Mouse (Mus musculus) cerebellum, adult 8-10 months (tissue): ENCODE data around the gene Myadm.
"Not testable (repeated sequence)": the region's sequence is repeated elsewhere in the genome, so short reads cannot be mapped to it uniquely, and the experiment has no call there.

Source experiments
- DNase-seq: peaks from one replicate; pipeline ENCODE4 v3.0.0; 2022

The Myadm gene

DNA sequence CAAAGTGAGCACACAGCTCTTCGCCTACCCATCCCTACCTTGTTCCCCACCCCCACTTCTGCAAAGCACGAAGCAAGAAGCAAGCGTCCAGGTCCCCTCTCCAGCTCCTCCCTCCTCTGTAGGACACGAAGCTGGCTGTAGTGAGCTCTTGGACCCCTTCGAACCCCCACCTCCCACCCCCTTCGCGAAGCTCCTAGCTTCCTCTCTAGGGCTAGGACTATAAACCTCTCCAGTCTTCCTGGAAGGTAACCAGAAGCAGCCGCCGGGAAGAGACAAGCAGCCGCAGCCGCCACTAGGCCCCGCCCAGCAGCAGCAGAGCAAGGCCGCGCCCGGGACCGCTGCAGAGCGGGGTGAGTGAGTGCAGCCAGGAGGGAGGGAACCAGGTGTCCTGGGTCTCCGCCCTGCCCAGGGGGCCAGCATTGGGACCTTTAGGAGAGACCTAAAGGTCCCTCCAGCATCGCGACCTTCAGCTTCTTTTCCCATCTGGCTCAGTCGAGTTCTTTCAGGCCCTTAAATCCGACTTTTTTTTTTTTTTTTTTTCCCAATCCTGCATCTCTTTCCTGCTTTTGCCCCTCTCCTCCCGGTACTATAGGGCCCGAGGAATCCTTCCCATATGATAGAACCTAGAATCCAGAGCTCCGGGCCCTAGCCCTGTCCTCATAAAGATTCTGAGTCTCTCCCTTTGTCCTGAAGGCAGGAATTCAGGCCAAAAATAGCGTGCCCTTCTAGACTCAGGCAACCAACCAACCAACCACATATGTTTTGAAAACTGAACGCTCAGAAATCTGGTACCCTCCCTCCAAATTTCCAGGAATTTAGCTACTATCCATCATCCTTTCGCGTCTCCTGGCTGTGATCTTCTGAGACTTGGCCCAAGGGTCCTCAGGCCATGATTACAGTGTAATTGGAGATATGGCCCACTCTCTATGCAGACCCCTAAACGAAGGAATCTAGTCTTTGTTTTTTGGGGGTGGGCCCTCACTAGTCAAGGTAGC, at the start of gene Myadm, which contains the start of gene Prkcg:
Myadm (plus strand) TSS at position 105 of the 995 bp plus-strand sequence.
Prkcg (plus strand) TSS at position 204 of the 995 bp plus-strand sequence.
- peak; percentile 79 for DNase-seq

DNA sequence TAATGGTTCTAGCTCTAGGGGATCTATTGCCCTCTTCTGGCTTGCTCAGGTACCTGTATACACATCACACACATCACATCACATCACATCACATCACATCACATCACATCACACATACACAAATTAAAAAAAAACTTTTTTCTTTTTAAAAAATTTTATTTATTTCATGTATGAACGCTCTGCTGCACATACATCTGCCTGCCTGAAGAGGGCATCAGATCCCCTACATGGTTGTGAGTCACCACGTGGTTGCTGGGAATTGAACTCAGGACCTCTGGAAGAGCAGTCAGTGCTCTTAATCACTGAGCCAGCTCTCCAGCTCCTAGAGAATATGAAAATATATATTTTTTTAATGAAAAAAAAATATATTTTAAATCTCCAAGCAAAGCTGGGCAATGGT, 49.7 kb upstream of the Myadm start:
- no peak for DNase-seq

GRCm38 (mm10) chr7:3260701-3261100, 28.2 kb upstream of the Myadm start:
- DNase-seq = no peak

GRCm38 (mm10) chr7:3261446-3261845, 27.4 kb upstream of the Myadm start:
- DNase-seq = no peak

GRCm38 (mm10) chr7:3262789-3263188, 26.1 kb upstream of the Myadm start:
- DNase-seq = no peak

- DNase-seq = no peak
Observed at GRCm38 (mm10) chr7:3264390-3265022, 24.4 kb upstream of the Myadm start.

DNA sequence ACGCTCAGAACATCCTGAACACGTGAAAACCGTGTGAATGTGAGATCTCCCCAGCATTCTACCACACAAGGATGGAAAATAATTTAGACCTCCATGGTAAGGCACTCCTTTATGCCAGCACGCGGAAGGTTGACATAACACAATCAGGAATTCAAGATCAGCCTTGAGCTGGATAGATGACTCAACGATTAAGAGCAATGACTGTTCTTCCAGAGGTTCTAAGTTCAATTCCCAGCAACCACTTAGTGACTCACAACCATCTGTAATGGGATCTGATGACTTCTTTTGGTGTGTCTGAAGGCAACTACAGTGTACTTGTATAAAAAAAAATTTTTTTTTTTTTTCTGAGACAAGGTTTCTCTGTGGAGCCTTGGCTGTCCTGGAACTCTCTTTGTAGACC, 23.6 kb upstream of the Myadm start:
- DNase-seq = no peak

GRCm38 (mm10) chr7:3267261-3267660, 21.6 kb upstream of the Myadm start:
- no peak for DNase-seq

DNA sequence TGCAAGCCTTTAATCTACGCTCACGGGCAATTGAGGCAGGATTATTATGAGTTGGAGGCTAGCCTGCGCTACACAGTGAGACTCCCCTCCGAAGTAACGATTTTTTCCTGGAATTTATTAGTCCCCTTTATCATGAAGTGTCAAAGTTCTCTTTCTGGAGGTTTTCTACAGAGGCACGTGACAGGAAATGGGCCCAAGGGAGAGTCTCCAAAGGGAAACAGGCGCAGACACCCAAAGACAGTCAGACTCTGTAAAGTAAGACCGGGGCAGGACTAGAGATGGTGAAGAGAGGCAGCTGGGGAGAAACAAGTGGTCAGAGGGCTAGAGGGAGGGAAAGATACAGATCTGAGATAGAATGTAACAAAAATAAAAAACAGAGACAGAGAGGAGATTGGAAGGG, 21.0 kb upstream of the Myadm start:
- DNase-seq = no peak

DNA sequence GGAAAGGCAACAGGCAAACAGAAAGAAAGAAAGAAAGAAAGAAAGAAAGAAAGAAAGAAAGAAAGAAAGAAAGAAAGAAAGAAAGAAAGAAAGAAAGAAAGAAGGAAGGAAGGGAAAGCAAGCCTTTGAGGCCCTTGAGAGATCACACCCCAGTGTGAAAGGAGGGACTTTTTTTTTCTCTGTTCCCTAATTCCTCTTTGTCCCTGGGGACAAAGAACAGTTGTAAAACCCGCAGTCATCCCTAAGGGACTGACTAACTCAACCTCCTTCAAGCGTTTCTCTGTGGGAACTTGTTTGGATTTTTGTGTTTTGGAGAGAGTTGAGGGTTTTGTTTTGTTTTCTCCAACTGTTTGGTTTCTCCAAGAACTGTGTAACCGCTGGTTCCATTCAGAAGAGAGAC, 20.6 kb upstream of the Myadm start:
- DNase-seq = no peak

- DNase-seq = no peak
Observed at GRCm38 (mm10) chr7:3272206-3272605, 16.7 kb upstream of the Myadm start.

GRCm38 (mm10) chr7:3275455-3276170, 13.3 kb upstream of the Myadm start:
- no peak for DNase-seq

GRCm38 (mm10) chr7:3276781-3277180, 12.1 kb upstream of the Myadm start:
- DNase-seq = not testable (repeated sequence)

- no peak for DNase-seq
Observed at GRCm38 (mm10) chr7:3280080-3280653, 8.7 kb upstream of the Myadm start.

- no peak for DNase-seq
Observed at GRCm38 (mm10) chr7:3280654-3281153, 8.2 kb upstream of the Myadm start.

DNA sequence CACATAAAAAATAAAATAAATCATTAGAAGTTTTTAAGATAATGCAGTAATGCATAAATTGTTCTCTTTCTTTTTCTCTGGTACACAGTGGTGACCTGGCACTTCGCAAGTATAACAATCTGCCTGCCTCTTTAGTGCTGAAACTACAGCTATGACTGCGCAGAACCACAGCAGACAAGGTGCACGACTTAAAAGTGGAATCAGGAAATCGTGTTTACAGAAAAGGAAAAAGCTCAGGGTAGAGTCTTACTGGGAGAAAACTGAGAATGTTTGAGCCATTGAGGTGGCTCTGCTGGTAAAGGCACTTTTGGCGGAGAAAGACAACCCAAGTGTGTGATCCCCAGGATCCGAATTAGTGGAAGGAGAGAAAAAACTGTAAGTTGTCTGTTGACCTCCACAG, 7.1 kb upstream of the Myadm start:
- no peak for DNase-seq

- DNase-seq = no peak
Observed at GRCm38 (mm10) chr7:3283081-3283875, 5.6 kb upstream of the Myadm start.

DNA sequence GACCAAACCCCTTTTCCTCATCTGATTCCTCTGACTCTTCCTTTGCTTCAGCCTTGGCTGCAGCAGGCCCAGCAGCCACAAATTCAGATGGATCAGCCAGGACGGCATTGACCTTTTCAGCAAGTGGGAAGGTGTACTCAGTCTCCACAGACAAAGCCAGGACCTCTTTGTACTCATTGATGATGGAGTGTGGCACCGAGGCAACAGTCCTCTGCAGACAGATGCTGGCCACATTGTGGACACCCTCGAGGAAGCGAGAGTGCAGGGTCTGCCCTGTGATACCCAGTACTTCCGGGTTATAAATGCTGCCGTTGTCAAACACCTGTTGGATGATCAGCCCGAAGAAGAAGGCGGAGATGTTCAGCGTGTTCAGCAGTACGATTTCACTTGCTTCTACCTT, 4.3 kb upstream of the Myadm start:
- DNase-seq = no peak

DNA sequence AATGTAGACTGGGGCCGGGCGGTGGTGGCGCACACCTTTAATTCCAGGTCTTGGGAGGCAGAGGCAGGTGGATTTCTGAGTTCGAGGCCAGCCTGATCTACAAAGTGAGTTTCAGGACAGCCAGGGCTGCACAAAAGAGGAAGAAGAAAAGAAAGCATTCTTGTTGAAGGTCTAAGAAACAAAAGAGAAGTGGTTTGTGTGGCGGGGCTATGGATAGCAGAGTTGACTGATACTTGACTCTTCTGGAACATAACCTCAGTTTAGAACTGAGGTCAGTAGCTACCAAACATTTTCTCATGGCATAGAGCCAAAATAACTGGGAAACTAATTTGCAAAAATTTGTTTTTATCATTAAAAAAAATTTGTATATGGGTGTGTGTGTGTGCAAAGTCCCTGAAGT, 2.8 kb upstream of the Myadm start:
- no peak for DNase-seq

DNA sequence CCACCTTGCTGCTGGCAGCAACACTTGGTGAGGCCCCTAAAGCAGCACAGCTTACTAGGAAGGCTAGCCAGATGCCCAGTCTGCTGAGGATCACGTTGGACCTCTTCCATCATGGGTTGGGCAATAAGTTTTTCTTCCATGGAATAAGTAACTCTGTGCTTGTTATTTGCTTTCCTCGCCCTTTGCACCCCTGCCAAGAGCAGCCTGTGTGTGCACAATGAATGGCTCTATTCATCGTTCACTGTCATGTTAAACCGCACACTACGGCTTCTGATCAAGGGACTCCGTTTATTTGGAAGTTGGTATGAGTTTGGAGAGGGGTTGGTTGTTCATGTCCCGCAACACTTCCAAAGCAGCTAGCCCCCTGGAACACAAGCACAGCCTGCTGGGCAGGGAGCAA, 1.7 kb upstream of the Myadm start:
- no peak for DNase-seq

- peak; percentile 84 for DNase-seq
Observed at GRCm38 (mm10) chr7:3290257-3291033, 1.6 kb downstream of the Myadm start.
